Comparison of ENCODE assay signal across 8 mouse cellular contexts in the genomic region with DNA sequence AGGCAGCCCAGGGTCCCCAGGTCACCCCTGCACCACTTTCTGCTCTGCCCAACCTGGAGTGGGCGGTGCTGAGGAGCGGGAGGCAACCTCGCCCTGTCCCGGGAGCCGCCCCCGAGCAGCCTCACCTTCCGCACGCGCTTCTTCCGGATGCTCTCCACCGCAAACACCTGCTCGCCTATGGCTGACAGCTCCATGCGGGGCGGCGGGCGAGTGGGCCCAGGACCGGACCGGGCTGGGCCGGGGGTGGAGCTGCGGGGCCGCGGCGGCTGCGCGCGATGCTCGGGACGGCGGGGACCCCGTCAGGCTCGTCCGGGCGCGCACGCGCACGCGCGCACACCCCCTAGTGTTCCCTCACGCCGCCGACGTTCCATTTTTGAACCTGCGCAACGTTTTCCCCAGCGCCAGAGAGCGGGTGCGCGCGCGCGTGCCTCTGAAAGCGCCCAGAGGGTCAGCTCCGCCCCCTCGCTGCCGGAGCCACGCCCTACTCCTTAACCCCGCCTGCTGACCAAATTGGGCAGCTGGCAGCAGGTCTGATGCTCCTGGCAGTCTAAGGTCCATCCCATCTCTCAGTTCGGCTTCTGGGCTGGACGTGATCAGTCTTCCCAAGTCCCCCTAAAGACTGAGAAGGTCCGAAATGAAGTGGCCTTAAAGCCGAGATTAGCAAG. TPM values are rescaled to one million over a fixed set of nuclear protein-coding genes. Genes with fewer than 3 reads are reported as not detected.
DNase-seq lines count a peak whose midpoint lies in the region; ATAC-seq lines count a peak whose summit lies in the region.

No protein-coding gene starts in this region.

- H3K4me2 ChIP-seq in heart, embryonic 15.5 days = peak overlapping the region; percentile 97
- H3K4me2 ChIP-seq in liver, embryonic 13.5 days = peak overlapping the region; percentile 97
- peak overlapping the region; percentile 58 for H3K4me2 ChIP-seq in stomach, embryonic 14.5 days (replicated peaks; ENCODE audit: low read depth, low read length)

- peak overlapping the region; percentile 76 for H3K4me3 ChIP-seq in heart, embryonic 15.5 days
- H3K4me3 ChIP-seq in liver, embryonic 13.5 days (replicated peaks) = peak overlapping the region; percentile 78
- peak overlapping the region; percentile 45 for H3K4me3 ChIP-seq in stomach, embryonic 14.5 days (ENCODE audit: low read depth, low read length)

- no peaks in the 10 kb centered on the region for H3K36me3 ChIP-seq in heart, embryonic 15.5 days
- no peaks in the 10 kb centered on the region for H3K36me3 ChIP-seq in liver, embryonic 13.5 days
- no peaks in the 10 kb centered on the region for H3K36me3 ChIP-seq in stomach, embryonic 14.5 days (ENCODE audit: control insufficient read depth, insufficient read depth, low read length)

- H3K27me3 ChIP-seq in heart, embryonic 15.5 days = peaks cover 58% of the 10 kb centered on the region
- peaks cover 68% of the 10 kb centered on the region for H3K27me3 ChIP-seq in liver, embryonic 13.5 days
- H3K27me3 ChIP-seq in stomach, embryonic 14.5 days (ENCODE audit: control insufficient read depth, insufficient read depth, low read length) = peaks cover 17% of the 10 kb centered on the region

- WGBS in heart, embryonic 15.5 days = under 1% methylated on average over 62 of the region's 62 CpGs
- WGBS in liver, embryonic 13.5 days (ENCODE audit: insufficient replicate concordance) = 1% methylated on average over 60 of the region's 62 CpGs
- 1% methylated on average over 62 of the region's 62 CpGs for WGBS in stomach, embryonic 14.5 days

- peak; percentile 95 for DNase-seq in CD4-positive helper T cell, adult 2 months (ENCODE audit: low read depth, low spot score)
- peak; percentile 67 for DNase-seq in c-Kit-negative CD71-positive TER-119-positive erythroid progenitor cells, embryonic 14.5 days (ENCODE audit: low read depth, low spot score)
- peak; percentile 60 for DNase-seq in fibroblast of lung, adult 2 months (ENCODE audit: low read depth)
- DNase-seq in kidney, postnatal 25 days = peak; percentile 95 to 96
- DNase-seq in liver, embryonic 13.5 days = peak; percentile 85
- DNase-seq in natural killer cell, adult 2 months (ENCODE audit: low spot score in 2 of 2) = peak; percentile 90 to 92

- no peak overlapping the region for H3K27ac ChIP-seq in heart, embryonic 15.5 days
- H3K27ac ChIP-seq in liver, embryonic 13.5 days = peak overlapping the region; percentile 76
- H3K27ac ChIP-seq in stomach, embryonic 14.5 days (ENCODE audit: low read length) = peak overlapping the region; percentile 24

- peak; percentile 65 for ATAC-seq in heart, embryonic 15.5 days (replicated peaks; ENCODE audit: insufficient number of reproducible peaks, insufficient read depth, low FRiP score, low read depth)
- ATAC-seq in liver, embryonic 13.5 days (ENCODE audit: low read depth) = peak; percentile 58
- peak; percentile 62 for ATAC-seq in stomach, embryonic 14.5 days (ENCODE audit: insufficient number of reproducible peaks, insufficient read depth, low FRiP score, low read depth)

- peak overlapping the region; percentile 54 for H3K9ac ChIP-seq in heart, embryonic 15.5 days
- H3K9ac ChIP-seq in liver, embryonic 13.5 days = peak overlapping the region; percentile 81
- 0 out of 2 replicates have a peak overlapping the region, but pooled peaks have one; percentile 10 for H3K9ac ChIP-seq in stomach, embryonic 14.5 days (replicated peaks; ENCODE audit: low read depth, low read length)

- H3K4me1 ChIP-seq in heart, embryonic 15.5 days (replicated peaks) = peaks cover 28% of the 10 kb centered on the region
- peaks cover 49% of the 10 kb centered on the region for H3K4me1 ChIP-seq in liver, embryonic 13.5 days (replicated peaks)
- 0 out of 2 replicates have a peak, but pooled peaks cover 6% of the 10 kb centered on the region for H3K4me1 ChIP-seq in stomach, embryonic 14.5 days (ENCODE audit: control insufficient read depth, insufficient read depth, low read length)

- H3K9me3 ChIP-seq in heart, embryonic 15.5 days (replicated peaks) = no peaks in the 10 kb centered on the region
- H3K9me3 ChIP-seq in liver, embryonic 13.5 days (replicated peaks) = no peaks in the 10 kb centered on the region
- H3K9me3 ChIP-seq in stomach, embryonic 14.5 days (ENCODE audit: control insufficient read depth, low read depth, low read length) = no peaks in the 10 kb centered on the region

RNA-seq across cellular contexts. Expression of gene Cbx7, which starts 38.5 kb away (rescaled TPM):
- polyA plus RNA-seq in heart, embryonic 15.5 days (2015; fragmentation: Nextera tagmentation; extraction: Ambion mirVana) = 0.63 and 1.9 TPM in 2 replicates
- polyA plus RNA-seq in liver, embryonic 13.5 days (2015; fragmentation: Nextera tagmentation; extraction: Ambion mirVana) = 0.89 and 1.4 TPM in 2 replicates
- polyA plus RNA-seq in stomach, embryonic 14.5 days (2014; fragmentation: Nextera tagmentation; extraction: Ambion mirVana) = 5.0 and 5.8 TPM in 2 replicates

RNA-seq across cellular contexts. Expression of gene Apobec3, which starts 41.0 kb away (rescaled TPM):
- polyA plus RNA-seq in heart, embryonic 15.5 days (2015; fragmentation: Nextera tagmentation; extraction: Ambion mirVana) = 13.8 and 36.7 TPM in 2 replicates
- 41.7 and 53.3 TPM in 2 replicates for polyA plus RNA-seq in liver, embryonic 13.5 days (2015; fragmentation: Nextera tagmentation; extraction: Ambion mirVana)
- 17.4 and 18.4 TPM in 2 replicates for polyA plus RNA-seq in stomach, embryonic 14.5 days (2014; fragmentation: Nextera tagmentation; extraction: Ambion mirVana)

Comparison
In these comparisons a context has a peak if more than half of its experiments do, and no peak if none do; other contexts are left out.
1. H3K9ac ChIP-seq: peak in every context shown above with its lines; median percentile 81 in liver, embryonic 13.5 days; 54 in heart, embryonic 15.5 days; 10 in stomach, embryonic 14.5 days.